Mouse (Mus musculus) forebrain, embryonic 10.5 days (tissue): ENCODE results near the gene N4bp2l1. TPM values are rescaled to one million over a fixed set of nuclear protein-coding genes. Genes with fewer than 3 reads are reported as not detected.
A peak's percentile ranks its signal among the peaks of the same experiment; 100 is the strongest.

ENCODE experiments used
- DNase-seq: peaks from one replicate; pipeline ENCODE4 v3.0.0-alpha.2; 2017; ENCODE audit warnings: low spot score; ENCODE audit errors: extremely low spot score
- H3K27ac ChIP-seq: fragments of 300-500 bp; sonication (generic); 2 replicates; pipeline ENCODE4 v1.5.1; 2016; ENCODE audit warnings: mild to moderate bottlenecking
- H3K27me3 ChIP-seq: fragments of 300-500 bp; sonication (generic); 2 replicates; pipeline ENCODE4 v1.6.1; 2016; ENCODE audit warnings: mild to moderate bottlenecking; ENCODE audit not compliant: poor library complexity, severe bottlenecking
- H3K36me3 ChIP-seq: fragments of 300-500 bp; sonication (generic); replicated peaks from 2 replicates; pipeline ENCODE4 v1.6.1; 2016; ENCODE audit warnings: mild to moderate bottlenecking, moderate library complexity
- H3K4me1 ChIP-seq: fragments of 300-500 bp; sonication (generic); 2 replicates; pipeline ENCODE4 v1.6.1; 2016
- H3K4me3 ChIP-seq: fragments of 300-500 bp; sonication (generic); 2 replicates; pipeline ENCODE4 v1.5.1; 2016; ENCODE audit warnings: mild to moderate bottlenecking, moderate library complexity
- H3K9me3 ChIP-seq: fragments of 300-500 bp; sonication (generic); 2 replicates; pipeline ENCODE4 v1.6.1; 2016; ENCODE audit warnings: mild to moderate bottlenecking, moderate library complexity
- WGBS: fragments of 180-500 bp; shearing (Covaris S2); methylation state at CpG from one replicate; pipeline ENCODE4 v1.1.7; 2016; 5-methylcytosine and 5-hydroxymethylcytosine counted together
- polyA plus RNA-seq: library from polyadenylated mRNA; unstranded; fragments of >200 nt; fragmentation: Nextera tagmentation; extraction: Ambion mirVana; gene quantifications from 2 replicates; pipeline ENCODE4 v1.2.1, GENCODE M21; 2016

N4bp2l1 gene
- polyA plus RNA-seq, 1 experiment from 2014 or later, result 2.6 TPM

- peaks cover 19% of the 10 kb centered on the region for H3K4me1 ChIP-seq
- no peak for DNase-seq
- H3K4me3 ChIP-seq, result no peak overlapping the region
- no peaks in the 10 kb centered on the region for H3K9me3 ChIP-seq
- peaks cover 32% of the 10 kb centered on the region for H3K36me3 ChIP-seq
- H3K27me3 ChIP-seq, result no peaks in the 10 kb centered on the region
- H3K27ac ChIP-seq, result no peak overlapping the region
- WGBS, result 80% methylated on average over 2 of the region's 2 CpGs
These were observed 71.7 kb downstream of the N4bp2l1 start for GRCm38 (mm10) chr5:150525239-150525638.

GRCm38 (mm10) chr5:150522867-150523234, 74.1 kb downstream of the N4bp2l1 start:
- Histone ChIP-seq H3K27ac (peak overlapping the region; percentile 96), H3K4me1 (peaks cover 19% of the 10 kb centered on the region), H3K36me3 (peaks cover 18% of the 10 kb centered on the region), H3K27me3 (no peaks in the 10 kb centered on the region), H3K4me3 (peak overlapping the region; percentile 76), H3K9me3 (no peaks in the 10 kb centered on the region)
- DNase-seq, result no peak
- 14% methylated on average over 11 of the region's 11 CpGs for WGBS

GRCm38 (mm10) chr5:150521937-150522866, 74.8 kb downstream of the N4bp2l1 start, which contains the start of gene Brca2:
Gene Brca2, plus strand, starts transcription at chr5:150522630.
- H3K27ac ChIP-seq, result peak within 1 kb of the TSS; percentile 96
- peaks cover 19% of the 10 kb centered on the region for H3K4me1 ChIP-seq
- no peaks in the 10 kb centered on the region for H3K27me3 ChIP-seq
- WGBS, result 6% methylated on average over 63 of the region's 63 CpGs
- peak; percentile 92 for DNase-seq
- no peaks in the 10 kb centered on the region for H3K9me3 ChIP-seq
- H3K4me3 ChIP-seq, result peak within 1 kb of the TSS; percentile 76
- peaks cover 18% of the 10 kb centered on the region for H3K36me3 ChIP-seq

Other genes starting within 250 kb of the N4bp2l1 start
- gene Zar1l, start 79.0 kb downstream of the N4bp2l1 start, polyA plus RNA-seq, result not detected in 2 replicates
- 43.3 and 44.0 TPM in 2 replicates for gene Brca2, start 74.6 kb downstream of the N4bp2l1 start, polyA plus RNA-seq
- 32.0 and 33.3 TPM in 2 replicates for gene N4bp2l2, start 69.0 kb upstream of the N4bp2l1 start, polyA plus RNA-seq
- 39.4 and 42.3 TPM in 2 replicates for gene Pds5b, start 76.6 kb upstream of the N4bp2l1 start, polyA plus RNA-seq